Mouse (Mus musculus): ENCODE data around the gene Lrtm1. TPM values are rescaled to one million over a fixed set of nuclear protein-coding genes. Genes with fewer than 3 reads are reported as not detected.

Lrtm1 gene
- polyA plus RNA-seq, 1 experiment from 2014 or later: 0.15 TPM

DNA sequence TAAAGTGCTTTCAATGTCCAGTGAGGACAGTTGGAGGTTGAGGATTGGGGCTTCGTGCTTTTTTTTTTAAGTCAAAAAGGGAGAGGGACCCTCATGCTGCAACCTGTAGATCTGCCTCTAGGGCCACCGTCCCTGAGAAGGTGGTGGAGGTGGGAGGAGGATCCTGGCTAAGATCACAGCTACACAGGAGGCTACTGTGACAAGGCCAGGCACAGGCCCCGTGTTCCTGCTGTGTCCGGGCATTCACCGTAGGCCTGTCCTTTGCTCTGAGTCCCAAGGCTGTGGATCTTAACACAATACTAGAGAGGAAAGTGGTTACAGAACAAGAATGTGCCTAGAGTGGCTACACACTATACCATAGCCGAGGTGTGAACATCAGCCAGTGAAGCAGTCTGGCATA lies 7.3 kb downstream of the Lrtm1 start:
- whole genome bisulfite sequencing: 80% methylated on average over 6 of the region's 6 CpGs
- Histone ChIP-seq H3K4me3 (ENCODE audit: low read depth, low read length) (no peak overlapping the region), H3K4me2 (ENCODE audit: low read depth, severe bottlenecking) (no peak overlapping the region), H3K9me3 (ENCODE audit: control insufficient read depth, low read length) (no peaks in the 10 kb centered on the region; the same call in 1 of the 2 replicates), H3K27ac (replicated peaks; ENCODE audit: low read depth, low read length) (no peak overlapping the region), H3K27me3 (ENCODE audit: control insufficient read depth, insufficient read depth, low read length) (no peaks in the 10 kb centered on the region), H3K9ac (ENCODE audit: low read length) (no peak overlapping the region), H3K36me3 (ENCODE audit: control insufficient read depth, insufficient read depth, low read length) (no peaks in the 10 kb centered on the region), H3K4me1 (ENCODE audit: control insufficient read depth, insufficient read depth, low read length) (peaks cover 5% of the 10 kb centered on the region; the same call in 1 of the 2 replicates)
- ATAC-seq (ENCODE audit: insufficient number of reproducible peaks, low FRiP score, low TSS enrichment, low read depth): no peak
- DNase-seq (ENCODE audit: low spot score): no peak

DNA sequence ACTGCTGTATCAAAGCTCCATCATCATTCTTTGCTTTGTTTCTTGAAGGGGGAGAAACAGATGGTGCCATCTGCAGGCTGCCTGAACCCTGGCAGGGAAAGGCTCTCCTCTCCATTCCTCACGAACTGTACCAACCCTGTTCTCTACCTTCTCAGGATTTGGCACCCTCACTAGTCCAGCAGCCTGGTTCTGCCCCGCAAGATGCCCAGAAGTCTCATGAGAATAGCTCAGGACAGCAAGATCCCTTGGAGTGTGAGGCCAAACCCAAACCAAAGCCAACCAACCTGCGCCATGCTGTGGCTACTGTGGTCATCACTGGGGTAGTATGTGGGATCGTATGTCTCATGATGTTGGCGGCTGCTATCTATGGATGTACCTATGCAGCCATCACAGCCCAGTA lies 9.3 kb downstream of the Lrtm1 start:
- no peak overlapping the region for H3K4me2 ChIP-seq (ENCODE audit: low read depth, severe bottlenecking)
- no peaks in the 10 kb centered on the region for H3K36me3 ChIP-seq (ENCODE audit: control insufficient read depth, insufficient read depth, low read length)
- 88% methylated on average over 5 of the region's 5 CpGs for WGBS
- no peak for ATAC-seq (ENCODE audit: insufficient number of reproducible peaks, low FRiP score, low TSS enrichment, low read depth)
- peaks cover 8% of the 10 kb centered on the region; the same call in 1 of the 2 replicates for H3K4me1 ChIP-seq (ENCODE audit: control insufficient read depth, insufficient read depth, low read length)
- no peak overlapping the region for H3K9ac ChIP-seq (ENCODE audit: low read length)
- no peaks in the 10 kb centered on the region for H3K27me3 ChIP-seq (ENCODE audit: control insufficient read depth, insufficient read depth, low read length)
- no peak overlapping the region for H3K4me3 ChIP-seq (ENCODE audit: low read depth, low read length)
- no peak overlapping the region for H3K27ac ChIP-seq (replicated peaks; ENCODE audit: low read depth, low read length)
- DNase-seq (ENCODE audit: low spot score): no peak
- no peaks in the 10 kb centered on the region; the same call in 1 of the 2 replicates for H3K9me3 ChIP-seq (ENCODE audit: control insufficient read depth, low read length)

GRCm38 (mm10) chr14:29028391-29029106 lies 10.5 kb downstream of the Lrtm1 start:
- no peaks in the 10 kb centered on the region for H3K27me3 ChIP-seq (ENCODE audit: control insufficient read depth, insufficient read depth, low read length)
- ATAC-seq (ENCODE audit: insufficient number of reproducible peaks, low FRiP score, low TSS enrichment, low read depth) (no peak), DNase-seq (ENCODE audit: low spot score) (peak; percentile 53)
- no peaks in the 10 kb centered on the region; the same call in 1 of the 2 replicates for H3K9me3 ChIP-seq (ENCODE audit: control insufficient read depth, low read length)
- no peaks in the 10 kb centered on the region for H3K36me3 ChIP-seq (ENCODE audit: control insufficient read depth, insufficient read depth, low read length)
- no peak overlapping the region for H3K4me3 ChIP-seq (ENCODE audit: low read depth, low read length)
- 0 out of 2 replicates have a peak overlapping the region, but pooled peaks have one; percentile 15 for H3K27ac ChIP-seq (replicated peaks; ENCODE audit: low read depth, low read length)
- H3K4me2 ChIP-seq (ENCODE audit: low read depth, severe bottlenecking): no peak overlapping the region
- WGBS: 25% methylated on average over 6 of the region's 6 CpGs
- no peak overlapping the region for H3K9ac ChIP-seq (ENCODE audit: low read length)
- peaks cover 8% of the 10 kb centered on the region; the same call in 1 of the 2 replicates for H3K4me1 ChIP-seq (ENCODE audit: control insufficient read depth, insufficient read depth, low read length)

- H3K9me3 ChIP-seq (ENCODE audit: control insufficient read depth, low read length): no peaks in the 10 kb centered on the region; the same call in 1 of the 2 replicates
- H3K4me1 ChIP-seq (ENCODE audit: control insufficient read depth, insufficient read depth, low read length): peaks cover 8% of the 10 kb centered on the region; the same call in 1 of the 2 replicates
- ATAC-seq (ENCODE audit: insufficient number of reproducible peaks, low FRiP score, low TSS enrichment, low read depth): no peak
- no peaks in the 10 kb centered on the region for H3K27me3 ChIP-seq (ENCODE audit: control insufficient read depth, insufficient read depth, low read length)
- no peak overlapping the region for H3K9ac ChIP-seq (ENCODE audit: low read length)
- no peaks in the 10 kb centered on the region for H3K36me3 ChIP-seq (ENCODE audit: control insufficient read depth, insufficient read depth, low read length)
- DNase-seq (ENCODE audit: low spot score): peak; percentile 29
- 55% methylated on average over 2 of the region's 2 CpGs for WGBS
- no peak overlapping the region for H3K27ac ChIP-seq (replicated peaks; ENCODE audit: low read depth, low read length)
- no peak overlapping the region for H3K4me3 ChIP-seq (ENCODE audit: low read depth, low read length)
- H3K4me2 ChIP-seq (ENCODE audit: low read depth, severe bottlenecking): no peak overlapping the region
Observed at GRCm38 (mm10) chr14:29029107-29029469, 11.1 kb downstream of the Lrtm1 start.

- Histone ChIP-seq H3K36me3 (ENCODE audit: control insufficient read depth, insufficient read depth, low read length) (no peaks in the 10 kb centered on the region), H3K9ac (ENCODE audit: low read length) (no peak overlapping the region), H3K4me3 (ENCODE audit: low read depth, low read length) (no peak overlapping the region), H3K9me3 (ENCODE audit: control insufficient read depth, low read length) (no peaks in the 10 kb centered on the region; the same call in 1 of the 2 replicates), H3K27ac (replicated peaks; ENCODE audit: low read depth, low read length) (no peak overlapping the region), H3K4me2 (ENCODE audit: low read depth, severe bottlenecking) (no peak overlapping the region), H3K4me1 (ENCODE audit: control insufficient read depth, insufficient read depth, low read length) (peaks cover 8% of the 10 kb centered on the region; the same call in 1 of the 2 replicates), H3K27me3 (ENCODE audit: control insufficient read depth, insufficient read depth, low read length) (no peaks in the 10 kb centered on the region)
- 61% methylated on average over 11 of the region's 11 CpGs for WGBS
- DNase-seq (ENCODE audit: low spot score): no peak
- ATAC-seq (ENCODE audit: insufficient number of reproducible peaks, low FRiP score, low TSS enrichment, low read depth): no peak
Observed at GRCm38 (mm10) chr14:29029896-29030420, 11.9 kb downstream of the Lrtm1 start.

DNA sequence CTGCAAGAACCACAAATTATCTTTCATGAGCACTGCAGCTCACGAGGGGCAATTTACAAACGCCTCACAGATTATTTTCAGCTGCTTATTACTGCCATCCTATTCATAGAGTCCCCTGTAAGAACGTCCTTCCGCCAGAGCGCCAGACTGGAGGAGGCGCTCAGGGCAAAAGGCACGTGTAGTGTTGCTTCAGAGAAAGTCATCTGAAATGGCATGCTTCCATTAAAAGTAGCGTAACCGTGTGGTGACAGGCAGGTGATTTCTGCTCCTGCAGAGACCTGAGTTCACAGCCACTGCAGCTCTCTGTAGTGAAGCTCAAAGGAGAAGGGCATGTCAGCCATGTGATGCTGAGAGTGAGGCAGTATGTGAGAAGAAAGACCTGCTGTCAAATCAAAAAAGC lies 12.5 kb downstream of the Lrtm1 start:
- no peak overlapping the region for H3K4me2 ChIP-seq (ENCODE audit: low read depth, severe bottlenecking)
- H3K36me3 ChIP-seq (ENCODE audit: control insufficient read depth, insufficient read depth, low read length): no peaks in the 10 kb centered on the region
- no peak overlapping the region for H3K4me3 ChIP-seq (ENCODE audit: low read depth, low read length)
- 54% methylated on average over 9 of the region's 9 CpGs for WGBS
- no peak overlapping the region for H3K27ac ChIP-seq (replicated peaks; ENCODE audit: low read depth, low read length)
- no peaks in the 10 kb centered on the region for H3K27me3 ChIP-seq (ENCODE audit: control insufficient read depth, insufficient read depth, low read length)
- H3K4me1 ChIP-seq (ENCODE audit: control insufficient read depth, insufficient read depth, low read length): peaks cover 8% of the 10 kb centered on the region; the same call in 1 of the 2 replicates
- ATAC-seq (ENCODE audit: insufficient number of reproducible peaks, low FRiP score, low TSS enrichment, low read depth): no peak
- H3K9ac ChIP-seq (ENCODE audit: low read length): no peak overlapping the region
- no peak for DNase-seq (ENCODE audit: low spot score)
- no peaks in the 10 kb centered on the region; the same call in 1 of the 2 replicates for H3K9me3 ChIP-seq (ENCODE audit: control insufficient read depth, low read length)

DNA sequence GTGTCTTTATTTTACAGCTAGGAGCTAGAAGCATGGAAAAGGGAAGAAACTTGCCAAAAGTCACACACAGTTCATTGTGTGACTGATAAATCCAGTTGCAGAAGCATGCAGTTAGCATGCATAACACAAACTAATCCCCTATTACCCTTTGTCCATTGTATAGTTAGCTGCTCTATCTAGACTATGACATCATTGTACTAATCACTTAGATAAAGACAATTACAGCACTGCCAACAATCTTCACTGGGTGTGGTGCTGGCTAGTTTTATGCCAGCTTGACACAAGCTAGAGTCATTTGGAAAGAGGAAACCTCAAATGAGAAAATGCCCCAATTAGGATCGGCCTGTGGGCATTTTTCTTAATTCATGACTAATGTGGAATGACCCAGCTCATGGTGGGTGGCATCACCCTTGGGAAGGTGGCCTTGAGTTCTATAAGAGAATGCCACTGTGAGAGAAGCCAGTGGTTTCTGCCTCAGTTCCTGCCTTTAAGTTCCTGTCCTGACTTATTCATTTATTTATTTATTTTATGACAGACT lies 13.9 kb downstream of the Lrtm1 start:
- H3K4me3 ChIP-seq (ENCODE audit: low read depth, low read length): no peak overlapping the region
- DNase-seq (ENCODE audit: low spot score) (no peak), ATAC-seq (ENCODE audit: insufficient number of reproducible peaks, low FRiP score, low TSS enrichment, low read depth) (no peak)
- peaks cover 8% of the 10 kb centered on the region; the same call in 1 of the 2 replicates for H3K4me1 ChIP-seq (ENCODE audit: control insufficient read depth, insufficient read depth, low read length)
- H3K9ac ChIP-seq (ENCODE audit: low read length): no peak overlapping the region
- WGBS: 83% methylated on average over 1 of the region's 1 CpGs
- no peak overlapping the region for H3K4me2 ChIP-seq (ENCODE audit: low read depth, severe bottlenecking)
- no peaks in the 10 kb centered on the region for H3K36me3 ChIP-seq (ENCODE audit: control insufficient read depth, insufficient read depth, low read length)
- H3K27ac ChIP-seq (replicated peaks; ENCODE audit: low read depth, low read length): no peak overlapping the region
- H3K27me3 ChIP-seq (ENCODE audit: control insufficient read depth, insufficient read depth, low read length): no peaks in the 10 kb centered on the region
- H3K9me3 ChIP-seq (ENCODE audit: control insufficient read depth, low read length): no peaks in the 10 kb centered on the region; the same call in 1 of the 2 replicates

DNA sequence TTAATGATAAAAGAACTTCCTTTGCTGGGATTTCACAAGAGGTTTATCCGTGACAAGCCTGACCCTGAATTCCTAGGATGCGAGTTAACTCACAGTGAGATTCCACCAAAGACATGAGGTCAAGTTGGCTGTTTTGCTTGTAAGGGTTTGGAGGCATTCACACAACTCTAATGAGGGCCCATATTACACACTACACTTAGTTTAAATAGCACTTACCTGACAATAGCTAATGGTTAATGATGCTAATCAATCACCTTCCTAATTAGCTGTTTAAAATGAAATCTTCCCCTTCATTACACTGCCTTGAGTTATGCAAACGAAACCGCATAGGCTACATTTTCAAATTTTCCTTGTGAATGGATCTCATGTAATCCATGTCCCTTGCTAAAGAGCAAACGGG lies 20.2 kb downstream of the Lrtm1 start:
- ATAC-seq (ENCODE audit: insufficient number of reproducible peaks, low FRiP score, low TSS enrichment, low read depth): no peak
- 71% methylated on average over 5 of the region's 5 CpGs for WGBS
- H3K27ac ChIP-seq (replicated peaks; ENCODE audit: low read depth, low read length): no peak overlapping the region

More for the DNA sequence above, 20.2 kb downstream of the Lrtm1 start:
- Histone ChIP-seq H3K27me3 (ENCODE audit: control insufficient read depth, insufficient read depth, low read length) (no peaks in the 10 kb centered on the region), H3K4me1 (ENCODE audit: control insufficient read depth, insufficient read depth, low read length) (no peaks in the 10 kb centered on the region), H3K9me3 (ENCODE audit: control insufficient read depth, low read length) (no peaks in the 10 kb centered on the region), H3K4me3 (ENCODE audit: low read depth, low read length) (no peak overlapping the region), H3K4me2 (ENCODE audit: low read depth, severe bottlenecking) (no peak overlapping the region), H3K36me3 (ENCODE audit: control insufficient read depth, insufficient read depth, low read length) (no peaks in the 10 kb centered on the region), H3K9ac (ENCODE audit: low read length) (no peak overlapping the region)
- no peak for DNase-seq (ENCODE audit: low spot score)
